Mouse (Mus musculus) ES-E14 (cell line): ENCODE measurements around the gene Ints14. TPM values are rescaled to one million over a fixed set of nuclear protein-coding genes. Genes with fewer than 3 reads are reported as not detected.
"Not testable (repeated sequence)": the region's sequence is repeated elsewhere in the genome, so short reads cannot be mapped to it uniquely, and the experiment has no call there.

Experiments used
- DNase-seq: peaks from one replicate; pipeline ENCODE4 v3.0.0-alpha.2; 2013; ENCODE audit warnings: low read depth, low spot score
- H3K27ac ChIP-seq: 2 replicates; pipeline ENCODE4 v1.5.1; 2012; ENCODE audit warnings: low read depth, mild to moderate bottlenecking, low read length, moderate library complexity, mixed read lengths; ENCODE audit not compliant: poor library complexity, insufficient read depth, severe bottlenecking
- H3K36me3 ChIP-seq: 2 replicates; pipeline ENCODE4 v1.6.1; 2012; ENCODE audit warnings: mild to moderate bottlenecking, low read length, moderate library complexity, mixed read lengths; ENCODE audit not compliant: control insufficient read depth, poor library complexity, insufficient read depth, severe bottlenecking
- H3K4me1 ChIP-seq, 2 experiments: fragments of 150-350 bp in 1 of 2; sonication (generic) in 1 of 2; 2 replicates each; pipeline ENCODE4 v1.6.1; 2012; ENCODE audit warnings: low read length in 2 of 2, mild to moderate bottlenecking in 1 of 2, mixed read lengths in 1 of 2; ENCODE audit not compliant: control insufficient read depth in 2 of 2, insufficient read depth in 2 of 2, poor library complexity in 1 of 2
- H3K4me3 ChIP-seq, 2 experiments: fragments of 150-350 bp in 1 of 2; sonication (generic) in 1 of 2; 2 replicates each; pipeline ENCODE4 v1.5.1; 2012; ENCODE audit warnings: low read length in 2 of 2, low read depth in 1 of 2, mild to moderate bottlenecking in 1 of 2, mixed read lengths in 1 of 2; ENCODE audit not compliant: insufficient read depth in 1 of 2, poor library complexity in 1 of 2, severe bottlenecking in 1 of 2
- H3K9ac ChIP-seq: 2 replicates; pipeline ENCODE4 v1.6.1; 2012; ENCODE audit warnings: low read depth, mild to moderate bottlenecking, low read length, mixed read lengths; ENCODE audit not compliant: poor library complexity, insufficient read depth, severe bottlenecking
- H3K9me3 ChIP-seq: fragments of 150-350 bp; sonication (generic); 2 replicates; pipeline ENCODE4 v1.6.1; 2012; ENCODE audit warnings: low read depth, mild to moderate bottlenecking, low read length; ENCODE audit not compliant: control insufficient read depth, insufficient read depth
- CHD2 ChIP-seq: IDR thresholded peaks from 2 replicates; pipeline ENCODE4 v1.6.1; 2014; ENCODE audit warnings: mild to moderate bottlenecking, low read depth, low read length, inconsistent platforms
- HCFC1 ChIP-seq: IDR thresholded peaks from 2 replicates; pipeline ENCODE4 v1.6.1; 2012; ENCODE audit warnings: low read length, inconsistent platforms, borderline replicate concordance; ENCODE audit not compliant: insufficient read depth
- MAFK ChIP-seq: IDR thresholded peaks from 2 replicates; pipeline ENCODE4 v1.6.1; 2014; ENCODE audit warnings: mild to moderate bottlenecking, low read depth, low read length, inconsistent platforms; ENCODE audit not compliant: insufficient read depth
- ZC3H11A ChIP-seq: IDR thresholded peaks from 2 replicates; pipeline ENCODE4 v1.6.1; 2012; ENCODE audit warnings: low read depth, mild to moderate bottlenecking, inconsistent platforms, low read length, borderline replicate concordance
- ZNF384 ChIP-seq: IDR thresholded peaks from 2 replicates; pipeline ENCODE4 v1.6.1; 2012; ENCODE audit warnings: low read depth, low read length, inconsistent platforms
- in situ Hi-C, 2 experiments: fragments of 600-800 bp; cut with MboI; formaldehyde crosslinking; loops; one replicate each; pipeline ENCODE4 v1.15.1; 2025; ENCODE audit warnings: low sequenced_read_pairs in 2 of 2, inconsistent platforms in 1 of 2; ENCODE audit not compliant: unreplicated experiment in 2 of 2
- total RNA-seq: library from RNA; depleted of rRNA; stranded (reverse); fragments of 300-350 nt; gene quantifications from 2 replicates; pipeline ENCODE4 v1.2.3, GENCODE M21; 2012

Ints14 gene
- total RNA-seq, 1 experiment, result 35.9 TPM

DNA sequence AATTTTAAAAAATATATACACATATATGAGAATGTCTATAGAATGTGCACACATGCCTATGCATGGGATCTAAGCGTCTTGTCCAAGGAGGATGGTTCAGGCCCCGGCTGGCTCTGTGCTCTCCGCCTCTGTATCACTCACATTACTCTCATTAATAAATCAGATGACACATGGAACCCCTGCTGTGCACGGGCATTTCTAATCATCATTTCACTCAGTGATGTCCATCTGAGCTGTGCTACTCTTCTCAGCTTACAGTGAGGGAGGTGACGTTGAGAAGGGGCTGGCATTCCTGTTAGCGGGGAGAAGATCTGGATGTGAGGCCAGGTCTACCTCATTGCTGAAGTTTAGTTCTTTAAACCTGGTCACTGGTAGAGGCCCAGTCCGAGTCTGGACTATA, 66.5 kb downstream of the Ints14 start:
- Histone ChIP-seq H3K27ac (no peak overlapping the region), H3K9ac (no peak overlapping the region), H3K9me3 (no peaks in the 10 kb centered on the region), H3K4me3 (no peak overlapping the region), H3K36me3 (no peaks in the 10 kb centered on the region), H3K4me1 (peaks cover 0 to under 1% of the 10 kb centered on the region in 2 experiments; a peak in 2 of 4 replicates)
- TF ChIP-seq HCFC1 (no peak), ZNF384 (no peak), CHD2 (no peak), ZC3H11A (no peak), MAFK (no peak)
- in situ Hi-C loops, result no loop called here
- DNase-seq, result no peak

DNA sequence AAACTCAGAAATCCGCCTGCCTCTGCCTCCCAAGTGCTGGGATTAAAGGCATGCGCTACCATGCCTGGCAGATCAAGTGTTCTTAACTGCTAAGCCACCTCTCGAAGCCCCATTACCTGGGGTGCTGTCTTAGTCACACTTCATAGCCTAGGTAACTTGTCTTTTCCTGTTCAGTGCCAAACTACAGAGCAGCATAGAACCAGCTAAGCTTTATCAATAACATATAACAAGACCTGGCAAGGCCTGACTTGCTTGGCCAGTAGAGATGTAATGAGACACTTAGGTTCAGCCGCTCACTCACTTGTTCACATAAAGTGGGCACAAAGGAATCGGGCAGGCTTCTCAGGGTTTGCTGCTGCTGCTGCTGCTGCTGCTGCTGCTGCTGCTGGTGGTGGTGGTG, 67.6 kb downstream of the Ints14 start:
- H3K4me1 ChIP-seq, result peaks cover 0 to 1% of the 10 kb centered on the region in 2 experiments; a peak in 1 of 4 replicates
- no peak overlapping the region for H3K4me3 ChIP-seq
- H3K9me3 ChIP-seq, result no peaks in the 10 kb centered on the region
- no peaks in the 10 kb centered on the region for H3K36me3 ChIP-seq
- no peak overlapping the region for H3K9ac ChIP-seq
- TF ChIP-seq ZC3H11A (no peak), MAFK (no peak), ZNF384 (no peak), CHD2 (no peak), HCFC1 (no peak)
- DNase-seq, result no peak
- H3K27ac ChIP-seq, result no peak overlapping the region
- in situ Hi-C loops, result no loop called here

DNA sequence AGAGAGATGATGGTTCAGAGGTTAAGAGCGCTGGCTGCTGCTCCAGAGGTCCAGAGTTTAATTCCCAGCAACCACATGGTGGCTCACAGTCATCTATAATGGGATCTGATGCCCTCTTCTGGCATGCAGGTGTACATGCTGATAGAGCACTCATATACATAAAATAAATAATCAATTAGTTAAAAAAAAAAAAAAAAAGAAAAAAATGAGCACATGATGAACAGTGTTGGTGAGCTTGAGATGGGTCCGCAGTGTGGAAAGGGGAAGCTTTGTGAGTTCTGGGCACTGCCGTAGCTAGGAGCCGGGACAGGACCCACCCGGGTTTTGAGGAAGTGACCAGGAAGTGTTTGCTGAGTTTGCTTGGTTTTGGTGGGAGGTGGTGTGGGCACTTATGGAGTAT, 70.7 kb downstream of the Ints14 start:
- H3K9ac ChIP-seq, H3K4me1 ChIP-seq, H3K4me3 ChIP-seq, DNase-seq, H3K9me3 ChIP-seq, H3K36me3 ChIP-seq, H3K27ac ChIP-seq, in situ Hi-C loops: not testable (repeated sequence)
- TF ChIP-seq ZNF384, result peak; percentile 76

GRCm38 (mm10) chr9:65031894-65032268, 71.2 kb downstream of the Ints14 start:
- Histone ChIP-seq H3K27ac (no peak overlapping the region), H3K9me3 (no peaks in the 10 kb centered on the region), H3K4me3 (peak overlapping the region in 1 of 2 experiments; percentile 14; a peak in 2 of 4 replicates), H3K9ac (no peak overlapping the region), H3K36me3 (peaks cover 1% of the 10 kb centered on the region; the same call in 1 of the 2 replicates), H3K4me1 (peaks cover 0 to 3% of the 10 kb centered on the region in 2 experiments; a peak in 1 of 4 replicates)
- TF ChIP-seq ZC3H11A, result no peak
- no peak for TF ChIP-seq HCFC1
- TF ChIP-seq MAFK, result no peak
- no peak for TF ChIP-seq CHD2
- TF ChIP-seq ZNF384, result no peak
- in situ Hi-C loops, result no loop called here
- DNase-seq, result no peak
